Mouse (Mus musculus): ENCODE data around the gene Slc25a30. TPM values are rescaled to one million over a fixed set of nuclear protein-coding genes. Genes with fewer than 3 reads are reported as not detected.
"Not testable (repeated sequence)": the region's sequence is repeated elsewhere in the genome, so short reads cannot be mapped to it uniquely, and the experiment has no call there.

The Slc25a30 gene
- polyA plus RNA-seq, 1 experiment from 2014 or later = 5.3 TPM

- Histone ChIP-seq H3K36me3 (no peaks in the 10 kb centered on the region), H3K27me3 (peaks cover 16% of the 10 kb centered on the region), H3K27ac (no peak overlapping the region), H3K9me3 (no peaks in the 10 kb centered on the region), H3K4me1 (0 out of 2 replicates have a peak, but pooled peaks cover 3% of the 10 kb centered on the region), H3K4me3 (no peak overlapping the region), H3K9ac (no peak overlapping the region), H3K4me2 (replicated peaks) (no peak overlapping the region)
- no peak for ATAC-seq (ENCODE audit: insufficient number of reproducible peaks, insufficient read depth, low FRiP score, low TSS enrichment)
- WGBS = 80% methylated on average over 3 of the region's 3 CpGs
Observed at GRCm38 (mm10) chr14:75790411-75790996, 3.7 kb upstream of the Slc25a30 start.

DNA sequence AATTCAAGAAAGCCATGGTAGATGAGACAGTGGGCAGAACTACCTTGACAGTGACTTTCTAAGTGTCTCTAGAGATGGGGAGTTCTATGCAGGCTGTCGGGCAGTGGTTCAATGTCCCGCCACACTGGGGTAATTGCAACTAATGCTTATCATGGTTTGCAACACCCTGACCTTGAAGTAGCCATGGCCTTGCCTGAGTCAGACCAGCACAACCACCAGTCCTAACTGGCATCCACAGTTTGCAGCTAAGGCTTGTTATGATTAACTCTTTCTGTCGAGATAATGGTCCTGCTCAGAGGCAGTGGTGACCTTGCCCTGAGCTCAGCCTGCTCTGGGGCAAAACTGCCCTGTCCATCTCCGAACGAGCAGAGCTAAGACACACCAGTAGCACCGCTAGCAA lies 2.5 kb upstream of the Slc25a30 start:
- no peak for ATAC-seq (ENCODE audit: insufficient number of reproducible peaks, insufficient read depth, low FRiP score, low TSS enrichment)
- Histone ChIP-seq H3K4me1 (0 out of 2 replicates have a peak, but pooled peaks cover 3% of the 10 kb centered on the region), H3K4me3 (no peak overlapping the region), H3K27ac (no peak overlapping the region), H3K9me3 (no peaks in the 10 kb centered on the region), H3K27me3 (peaks cover 16% of the 10 kb centered on the region), H3K36me3 (no peaks in the 10 kb centered on the region), H3K9ac (no peak overlapping the region), H3K4me2 (replicated peaks) (no peak overlapping the region)
- WGBS = 70% methylated on average over 6 of the region's 6 CpGs

GRCm38 (mm10) chr14:75787794-75788175 lies 948 bp upstream of the Slc25a30 start:
- no peaks in the 10 kb centered on the region for H3K36me3 ChIP-seq
- H3K27ac ChIP-seq = no peak overlapping the region
- H3K27me3 ChIP-seq = peaks cover 16% of the 10 kb centered on the region
- 0 out of 2 replicates have a peak, but pooled peaks cover 3% of the 10 kb centered on the region for H3K4me1 ChIP-seq
- 29% methylated on average over 7 of the region's 7 CpGs for WGBS
- H3K4me3 ChIP-seq = no peak overlapping the region
- H3K4me2 ChIP-seq (replicated peaks) = peak overlapping the region; percentile 85; the same call in 1 of the 2 replicates
- no peak for ATAC-seq (ENCODE audit: insufficient number of reproducible peaks, insufficient read depth, low FRiP score, low TSS enrichment)
- no peaks in the 10 kb centered on the region for H3K9me3 ChIP-seq
- H3K9ac ChIP-seq = no peak overlapping the region

GRCm38 (mm10) chr14:75786424-75786867 lies 391 bp downstream of the Slc25a30 start:
- WGBS = 2% methylated on average over 30 of the region's 31 CpGs
- no peaks in the 10 kb centered on the region for H3K9me3 ChIP-seq
- H3K4me3 ChIP-seq = peak overlapping the region; percentile 72
- peak overlapping the region; percentile 85 for H3K4me2 ChIP-seq (replicated peaks)
- peaks cover 16% of the 10 kb centered on the region for H3K27me3 ChIP-seq
- H3K4me1 ChIP-seq = 0 out of 2 replicates have a peak, but pooled peaks cover 3% of the 10 kb centered on the region
- ATAC-seq (ENCODE audit: insufficient number of reproducible peaks, insufficient read depth, low FRiP score, low TSS enrichment) = peak; percentile 37; the same call in 1 of the 2 replicates
- H3K36me3 ChIP-seq = no peaks in the 10 kb centered on the region
- peak overlapping the region; percentile 70; the same call in 1 of the 2 replicates for H3K27ac ChIP-seq
- peak overlapping the region; percentile 65 for H3K9ac ChIP-seq

DNA sequence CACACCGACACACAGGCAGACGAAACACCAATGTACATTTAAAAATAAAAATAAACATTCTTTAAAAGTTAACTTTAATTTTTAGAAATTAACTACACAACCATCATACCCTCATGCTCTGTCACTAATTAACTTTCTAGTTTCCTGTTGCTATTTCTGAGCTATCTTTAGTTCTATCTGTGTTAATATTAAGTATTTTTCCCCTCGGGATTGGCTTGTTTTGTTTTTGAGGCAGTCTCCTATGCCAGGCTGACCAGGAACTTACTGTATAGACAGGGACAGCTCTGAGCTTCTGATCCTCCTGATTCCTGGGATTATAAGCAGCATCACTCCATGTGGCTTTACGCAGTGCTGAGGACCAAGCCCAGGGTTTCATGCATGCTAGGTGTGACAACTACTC lies 6.9 kb downstream of the Slc25a30 start:
- H3K36me3 ChIP-seq = no peaks in the 10 kb centered on the region
- H3K4me3 ChIP-seq = no peak overlapping the region
- no peak for ATAC-seq (ENCODE audit: insufficient number of reproducible peaks, insufficient read depth, low FRiP score, low TSS enrichment)
- H3K4me2 ChIP-seq (replicated peaks) = no peak overlapping the region
- no peaks in the 10 kb centered on the region for H3K9me3 ChIP-seq
- 91% methylated on average over 4 of the region's 4 CpGs for WGBS
- no peaks in the 10 kb centered on the region for H3K4me1 ChIP-seq
- H3K27ac ChIP-seq = no peak overlapping the region
- H3K9ac ChIP-seq = no peak overlapping the region
- H3K27me3 ChIP-seq = no peaks in the 10 kb centered on the region

GRCm38 (mm10) chr14:75776637-75777036 lies 10.2 kb downstream of the Slc25a30 start:
- H3K27me3 ChIP-seq = no peaks in the 10 kb centered on the region
- H3K36me3 ChIP-seq = 0 out of 2 replicates have a peak, but pooled peaks cover 8% of the 10 kb centered on the region
- WGBS = 89% methylated on average over 8 of the region's 8 CpGs
- H3K9me3 ChIP-seq = no peaks in the 10 kb centered on the region
- ATAC-seq (ENCODE audit: insufficient number of reproducible peaks, insufficient read depth, low FRiP score, low TSS enrichment) = no peak
- H3K4me3 ChIP-seq = no peak overlapping the region
- no peak overlapping the region for H3K4me2 ChIP-seq (replicated peaks)
- H3K9ac ChIP-seq = no peak overlapping the region
- no peak overlapping the region for H3K27ac ChIP-seq
- H3K4me1 ChIP-seq = no peaks in the 10 kb centered on the region

DNA sequence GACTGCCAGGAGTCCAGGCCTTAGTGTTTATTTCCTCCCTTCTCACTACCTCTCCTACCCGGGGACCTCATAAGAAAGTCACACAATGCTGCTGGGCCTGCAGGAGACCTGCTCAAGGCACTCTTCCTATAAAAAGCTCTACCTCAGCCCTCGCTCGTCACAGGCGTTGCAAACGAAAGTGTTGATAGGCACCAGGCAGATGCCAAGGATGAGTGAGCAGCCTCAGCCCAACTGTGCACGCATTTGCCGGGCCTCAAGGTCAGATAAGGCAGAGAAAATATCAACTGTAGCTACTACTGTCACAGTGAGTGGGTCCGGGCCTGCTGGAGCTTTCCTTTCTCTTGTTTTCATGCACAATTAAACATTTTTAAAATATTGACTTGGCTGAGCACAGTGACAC lies 13.4 kb downstream of the Slc25a30 start:
- Histone ChIP-seq H3K4me1 (no peaks in the 10 kb centered on the region), H3K4me3 (no peak overlapping the region), H3K27ac (no peak overlapping the region), H3K4me2 (replicated peaks) (no peak overlapping the region), H3K36me3 (peaks cover 17% of the 10 kb centered on the region; the same call in 1 of the 2 replicates), H3K9me3 (no peaks in the 10 kb centered on the region), H3K27me3 (no peaks in the 10 kb centered on the region), H3K9ac (no peak overlapping the region)
- no peak for ATAC-seq (ENCODE audit: insufficient number of reproducible peaks, insufficient read depth, low FRiP score, low TSS enrichment)
- WGBS = 90% methylated on average over 8 of the region's 8 CpGs

DNA sequence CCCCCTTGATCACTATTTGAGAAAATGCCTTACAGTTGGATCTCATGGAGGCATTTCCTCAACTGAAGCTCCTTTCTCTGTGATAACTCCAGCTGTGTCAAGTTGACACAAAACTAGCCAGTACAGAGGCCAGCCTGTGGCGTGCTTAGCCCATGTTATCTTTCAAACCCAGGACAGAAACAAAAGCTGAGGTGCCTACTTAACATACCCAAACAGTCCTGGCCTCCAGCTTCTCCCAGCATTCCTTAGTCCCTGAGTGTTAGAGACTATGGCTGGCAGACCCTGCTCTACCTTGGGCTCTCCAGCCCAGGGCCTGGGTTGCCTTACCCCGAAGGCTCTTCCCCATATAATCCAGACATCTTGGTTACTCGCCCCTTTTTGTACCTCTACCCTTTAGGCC lies 14.4 kb downstream of the Slc25a30 start:
- not testable (repeated sequence) for ATAC-seq (ENCODE audit: insufficient number of reproducible peaks, insufficient read depth, low FRiP score, low TSS enrichment); H3K9ac ChIP-seq; H3K9me3 ChIP-seq; H3K4me3 ChIP-seq; H3K27ac ChIP-seq; H3K4me2 ChIP-seq (replicated peaks); H3K4me1 ChIP-seq; H3K27me3 ChIP-seq
- H3K36me3 ChIP-seq = peaks cover 17% of the 10 kb centered on the region; the same call in 1 of the 2 replicates
- WGBS = 90% methylated on average over 3 of the region's 3 CpGs

DNA sequence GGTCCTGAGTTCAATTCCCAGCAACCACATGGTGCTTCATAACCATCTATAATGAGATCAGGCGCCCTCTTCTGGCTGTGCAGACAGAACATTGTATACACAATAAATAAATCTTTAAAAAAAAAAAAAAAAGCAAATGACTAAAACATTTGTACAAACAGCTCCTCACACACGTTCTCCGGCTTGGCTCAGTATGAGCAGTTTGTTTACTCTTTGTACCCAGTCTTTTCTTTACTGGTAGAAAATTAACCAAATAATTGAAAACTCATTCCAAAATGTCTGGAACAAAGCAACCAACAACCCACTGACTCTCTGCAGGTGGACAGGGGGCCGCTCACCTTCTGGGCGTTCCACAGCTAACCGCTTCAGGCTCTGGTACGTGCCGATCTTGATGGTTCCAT lies 15.7 kb downstream of the Slc25a30 start:
- Histone ChIP-seq H3K4me3 (no peak overlapping the region), H3K36me3 (peaks cover 21% of the 10 kb centered on the region; the same call in 1 of the 2 replicates), H3K9ac (no peak overlapping the region), H3K27me3 (no peaks in the 10 kb centered on the region), H3K9me3 (no peaks in the 10 kb centered on the region), H3K4me1 (no peaks in the 10 kb centered on the region), H3K27ac (no peak overlapping the region), H3K4me2 (replicated peaks) (no peak overlapping the region)
- WGBS = 88% methylated on average over 8 of the region's 8 CpGs
- ATAC-seq (ENCODE audit: insufficient number of reproducible peaks, insufficient read depth, low FRiP score, low TSS enrichment) = no peak

GRCm38 (mm10) chr14:75769334-75769733 lies 17.5 kb downstream of the Slc25a30 start:
- no peak overlapping the region for H3K4me3 ChIP-seq
- no peak overlapping the region for H3K9ac ChIP-seq
- H3K4me1 ChIP-seq = no peaks in the 10 kb centered on the region
- H3K36me3 ChIP-seq = peaks cover 21% of the 10 kb centered on the region; the same call in 1 of the 2 replicates
- H3K27me3 ChIP-seq = no peaks in the 10 kb centered on the region
- ATAC-seq (ENCODE audit: insufficient number of reproducible peaks, insufficient read depth, low FRiP score, low TSS enrichment) = no peak
- H3K4me2 ChIP-seq (replicated peaks) = no peak overlapping the region
- H3K27ac ChIP-seq = no peak overlapping the region
- no peaks in the 10 kb centered on the region for H3K9me3 ChIP-seq
- 91% methylated on average over 9 of the region's 9 CpGs for WGBS

- WGBS = 3% methylated on average over 1 of the region's 1 CpGs
- Histone ChIP-seq H3K9me3 (no peaks in the 10 kb centered on the region), H3K27me3 (no peaks in the 10 kb centered on the region), H3K4me2 (replicated peaks) (no peak overlapping the region), H3K27ac (no peak overlapping the region), H3K4me1 (no peaks in the 10 kb centered on the region), H3K36me3 (peaks cover 18% of the 10 kb centered on the region; the same call in 1 of the 2 replicates), H3K9ac (no peak overlapping the region), H3K4me3 (no peak overlapping the region)
- no peak for ATAC-seq (ENCODE audit: insufficient number of reproducible peaks, insufficient read depth, low FRiP score, low TSS enrichment)
Observed at GRCm38 (mm10) chr14:75768275-75768608, 18.6 kb downstream of the Slc25a30 start.

GRCm38 (mm10) chr14:75767492-75768274 lies 19.2 kb downstream of the Slc25a30 start:
- no peaks in the 10 kb centered on the region for H3K4me1 ChIP-seq
- WGBS = 51% methylated on average over 17 of the region's 17 CpGs
- H3K9me3 ChIP-seq = no peaks in the 10 kb centered on the region
- H3K27me3 ChIP-seq = no peaks in the 10 kb centered on the region
- H3K9ac ChIP-seq = 0 out of 2 replicates have a peak overlapping the region, but pooled peaks have one; percentile 15
- peaks cover 14% of the 10 kb centered on the region; the same call in 1 of the 2 replicates for H3K36me3 ChIP-seq
- 0 out of 2 replicates have a peak overlapping the region, but pooled peaks have one; percentile 23 for H3K4me2 ChIP-seq (replicated peaks)
- no peak overlapping the region for H3K4me3 ChIP-seq
- peak; percentile 77; the same call in 1 of the 2 replicates for ATAC-seq (ENCODE audit: insufficient number of reproducible peaks, insufficient read depth, low FRiP score, low TSS enrichment)
- no peak overlapping the region for H3K27ac ChIP-seq
